Mouse (Mus musculus) adipocyte (in vitro differentiated cells): Measurements from ENCODE around the gene Pla2g2c.

Experiments
- DNase-seq: peaks from one replicate; pipeline ENCODE4 v3.0.0-alpha.2; 2016; ENCODE audit warnings: low spot score

The Pla2g2c gene

GRCm38 (mm10) chr4:138724354-138725126, at the start of gene Pla2g2c:
Gene Pla2g2c (plus strand): TSS chr4:138724792.
- no peak for DNase-seq

GRCm38 (mm10) chr4:138676480-138676879, 48.1 kb upstream of the Pla2g2c start:
- DNase-seq: no peak

- no peak for DNase-seq
Observed at GRCm38 (mm10) chr4:138677579-138677978, 47.0 kb upstream of the Pla2g2c start.

- no peak for DNase-seq
Observed at GRCm38 (mm10) chr4:138680124-138680523, 44.5 kb upstream of the Pla2g2c start.

GRCm38 (mm10) chr4:138682760-138683159, 41.8 kb upstream of the Pla2g2c start:
- no peak for DNase-seq

GRCm38 (mm10) chr4:138685813-138686212, 38.8 kb upstream of the Pla2g2c start:
- no peak for DNase-seq

- no peak for DNase-seq
Observed at GRCm38 (mm10) chr4:138689094-138689512, 35.5 kb upstream of the Pla2g2c start.

GRCm38 (mm10) chr4:138690561-138690960, 34.0 kb upstream of the Pla2g2c start:
- DNase-seq: no peak

GRCm38 (mm10) chr4:138691443-138692181, 33.0 kb upstream of the Pla2g2c start:
- DNase-seq: no peak

GRCm38 (mm10) chr4:138693043-138693692, 31.4 kb upstream of the Pla2g2c start:
- no peak for DNase-seq

- no peak for DNase-seq
Observed at GRCm38 (mm10) chr4:138696720-138697119, 27.9 kb upstream of the Pla2g2c start.

GRCm38 (mm10) chr4:138697166-138697860, 27.3 kb upstream of the Pla2g2c start:
- DNase-seq: no peak

- DNase-seq: no peak
Observed at GRCm38 (mm10) chr4:138698296-138698695, 26.3 kb upstream of the Pla2g2c start.

- peak; percentile 69 for DNase-seq
Observed at GRCm38 (mm10) chr4:138700184-138700982, 24.2 kb upstream of the Pla2g2c start.

GRCm38 (mm10) chr4:138701111-138701510, 23.5 kb upstream of the Pla2g2c start:
- DNase-seq: no peak

GRCm38 (mm10) chr4:138702031-138702430, 22.6 kb upstream of the Pla2g2c start:
- no peak for DNase-seq

- DNase-seq: no peak
Observed at GRCm38 (mm10) chr4:138702528-138702927, 22.1 kb upstream of the Pla2g2c start.

GRCm38 (mm10) chr4:138703591-138703990, 21.0 kb upstream of the Pla2g2c start:
- no peak for DNase-seq

GRCm38 (mm10) chr4:138704169-138704568, 20.4 kb upstream of the Pla2g2c start:
- no peak for DNase-seq

- DNase-seq: no peak
Observed at GRCm38 (mm10) chr4:138706620-138707019, 18.0 kb upstream of the Pla2g2c start.

- DNase-seq: peak; percentile 18
Observed at GRCm38 (mm10) chr4:138708636-138709035, 16.0 kb upstream of the Pla2g2c start.
